8 mouse cellular contexts compared by ENCODE assay signal in genomic region chr8:72646060-72646767, GRCm38 (mm10). TPM values are rescaled to one million over a fixed set of nuclear protein-coding genes. Genes with fewer than 3 reads are reported as not detected.
DNase-seq lines count a peak whose midpoint lies in the region; ATAC-seq and TF ChIP-seq lines count a peak whose summit lies in the region.

TSS of gene Nwd1 (plus strand) at chr8:72646711.

- peak within 1 kb of the TSS; percentile 34 for H3K4me2 ChIP-seq in forebrain, embryonic 13.5 days

- ATAC-seq in forebrain, embryonic 13.5 days: peak; percentile 95
- peak; percentile 87 to 91 for ATAC-seq in hematopoietic stem cell, adult 5-6 weeks (replicated peaks in 1 of 2; ENCODE audit: insufficient read depth in 1 of 2, low FRiP score in 2 of 2, low TSS enrichment in 1 of 2, low read depth in 1 of 2, poor library complexity in 2 of 2, severe bottlenecking in 2 of 2)

- peak within 1 kb of the TSS; percentile 91 for H3K27ac ChIP-seq in forebrain, embryonic 13.5 days
- H3K27ac ChIP-seq in forebrain, embryonic 10.5 days: no peak within 1 kb of the TSS
- H3K27ac ChIP-seq in thymus, adult 2 months (ENCODE audit: control insufficient read depth, insufficient read depth, low read length): peak within 1 kb of the TSS; percentile 91

- no peak for DNase-seq in forebrain, embryonic 10.5 days (ENCODE audit: extremely low spot score, low spot score)
- peak; percentile 19 to 57 for DNase-seq in adrenal gland, postnatal 4 days (ENCODE audit: low spot score in 2 of 2)
- DNase-seq in frontal cortex, postnatal 10 days (ENCODE audit: low spot score in 2 of 2): peak; percentile 87 to 94
- DNase-seq in left cerebral cortex, adult 8-10 months (ENCODE audit: low spot score in 2 of 2): peak; percentile 77 to 91
- DNase-seq in naive thymus-derived CD4-positive, alpha-beta T cell, adult 2 months (ENCODE audit: low read depth): peak; percentile 29
- peak; percentile 56 for DNase-seq in thymus, adult 2 months

- no peaks in the 10 kb centered on the region for H3K9me3 ChIP-seq in forebrain, embryonic 13.5 days (replicated peaks)
- H3K9me3 ChIP-seq in forebrain, embryonic 10.5 days: 0 out of 2 replicates have a peak, but pooled peaks cover 4% of the 10 kb centered on the region

- TF ChIP-seq POLR2A in thymus, adult 2 months (IDR thresholded peaks at IDR 0.05; ENCODE audit: control insufficient read depth, extremely low read depth, insufficient read depth, low read length, poor library complexity): no peak

- H3K4me1 ChIP-seq in forebrain, embryonic 13.5 days: peaks cover 27% of the 10 kb centered on the region
- H3K4me1 ChIP-seq in forebrain, embryonic 10.5 days: no peaks in the 10 kb centered on the region
- H3K4me1 ChIP-seq in thymus, adult 2 months (replicated peaks; ENCODE audit: control insufficient read depth, insufficient read depth, low read length): peaks cover 37% of the 10 kb centered on the region

- no peaks in the 10 kb centered on the region for H3K27me3 ChIP-seq in forebrain, embryonic 13.5 days
- no peaks in the 10 kb centered on the region for H3K27me3 ChIP-seq in forebrain, embryonic 10.5 days (ENCODE audit: poor library complexity, severe bottlenecking)
- no peaks in the 10 kb centered on the region for H3K27me3 ChIP-seq in thymus, adult 2 months (ENCODE audit: control insufficient read depth, insufficient read depth, low read length)

- no peaks in the 10 kb centered on the region for H3K36me3 ChIP-seq in forebrain, embryonic 13.5 days (ENCODE audit: poor library complexity, severe bottlenecking)
- no peaks in the 10 kb centered on the region for H3K36me3 ChIP-seq in forebrain, embryonic 10.5 days (replicated peaks)
- no peaks in the 10 kb centered on the region for H3K36me3 ChIP-seq in thymus, adult 2 months (ENCODE audit: control insufficient read depth, insufficient read depth, low read length)

- no peak within 1 kb of the TSS for H3K4me3 ChIP-seq in forebrain, embryonic 13.5 days
- no peak within 1 kb of the TSS for H3K4me3 ChIP-seq in forebrain, embryonic 10.5 days
- peak within 1 kb of the TSS; percentile 41 for H3K4me3 ChIP-seq in thymus, adult 2 months (ENCODE audit: control insufficient read depth, insufficient read depth, low read length)

- H3K9ac ChIP-seq in forebrain, embryonic 13.5 days: no peak within 1 kb of the TSS

- 28% methylated on average over 11 of the region's 11 CpGs for WGBS in forebrain, embryonic 13.5 days
- 75% methylated on average over 11 of the region's 11 CpGs for WGBS in forebrain, embryonic 10.5 days
- WGBS in thymus, adult 2 months: 2% methylated on average over 11 of the region's 11 CpGs

- no peak for TF ChIP-seq CTCF in thymus, adult 2 months (IDR thresholded peaks at IDR 0.05; ENCODE audit: borderline replicate concordance, control insufficient read depth, extremely low read depth, insufficient read depth, low read length, poor library complexity)

RNA-seq across cellular contexts. Expression of gene Nwd1, which starts in this region (rescaled TPM):
- 0.68 and 0.97 TPM in 2 replicates for polyA plus RNA-seq in forebrain, embryonic 13.5 days (2015; fragmentation: Nextera tagmentation; extraction: Ambion mirVana)
- polyA plus RNA-seq in forebrain, embryonic 10.5 days (2016; fragmentation: Nextera tagmentation; extraction: Ambion mirVana): 0.07 TPM in 1 of 2 replicates, not detected in the other
- 1 to 10 TPM in 1 of 2 experiments, under 1 TPM in 1; 0.81 to 1.2 TPM for total RNA-seq in adrenal gland, postnatal 4 days (2021)
- 24.4 and 33.3 TPM in 2 replicates for total RNA-seq in hematopoietic stem cell, adult 5-6 weeks (2017)
- total RNA-seq in left cerebral cortex, adult 8-10 months (2022): 10 to 100 TPM; 36.7 to 41.7 (median 39.7) TPM
- polyA plus RNA-seq in thymus, adult 2 months (2012; rRNA removed): 25.2 and 30.3 TPM in 2 replicates

Comparison
In these comparisons a context has a peak if more than half of its experiments do, and no peak if none do; other contexts are left out.
1. RNA of gene Nwd1 (total RNA-seq): 36.7 to 41.7 TPM in left cerebral cortex, adult 8-10 months and 24.4 to 33.3 TPM in hematopoietic stem cell, adult 5-6 weeks; 0.81 to 1.2 TPM in adrenal gland, postnatal 4 days; every median in the first group is over 10 times any median in the second.
2. RNA of gene Nwd1 (polyA plus RNA-seq): 25.2 to 30.3 TPM in thymus, adult 2 months; 0.68 to 0.97 TPM in forebrain, embryonic 13.5 days and 0.07 TPM in forebrain, embryonic 10.5 days; every median in the first group is over 10 times any median in the second.
3. Peak in ATAC-seq, H3K27ac ChIP-seq and H3K4me2 ChIP-seq in forebrain, embryonic 13.5 days; RNA of the gene not detected or under 1 TPM.